Mouse (Mus musculus) common myeloid progenitor, adult 5-6 weeks (primary cell): Measurements from ENCODE around the gene Rbm28. TPM values are rescaled to one million over a fixed set of nuclear protein-coding genes. Genes with fewer than 3 reads are reported as not detected.

Source experiments
- ATAC-seq: replicated peaks from 2 replicates; pipeline ENCODE4 v1.8.0; 2016; ENCODE audit warnings: low read depth, mild to moderate bottlenecking, moderate TSS enrichment, inconsistent platforms; ENCODE audit not compliant: poor library complexity, severe bottlenecking
- total RNA-seq: library from RNA; stranded (forward); fragments of 200-1000, 187-1606 nt; gene quantifications from 2 replicates; pipeline ENCODE4 v1.2.3, GENCODE M21; 2017

Gene Rbm28
- total RNA-seq, 1 experiment from 2014 or later: 64.1 TPM

DNA sequence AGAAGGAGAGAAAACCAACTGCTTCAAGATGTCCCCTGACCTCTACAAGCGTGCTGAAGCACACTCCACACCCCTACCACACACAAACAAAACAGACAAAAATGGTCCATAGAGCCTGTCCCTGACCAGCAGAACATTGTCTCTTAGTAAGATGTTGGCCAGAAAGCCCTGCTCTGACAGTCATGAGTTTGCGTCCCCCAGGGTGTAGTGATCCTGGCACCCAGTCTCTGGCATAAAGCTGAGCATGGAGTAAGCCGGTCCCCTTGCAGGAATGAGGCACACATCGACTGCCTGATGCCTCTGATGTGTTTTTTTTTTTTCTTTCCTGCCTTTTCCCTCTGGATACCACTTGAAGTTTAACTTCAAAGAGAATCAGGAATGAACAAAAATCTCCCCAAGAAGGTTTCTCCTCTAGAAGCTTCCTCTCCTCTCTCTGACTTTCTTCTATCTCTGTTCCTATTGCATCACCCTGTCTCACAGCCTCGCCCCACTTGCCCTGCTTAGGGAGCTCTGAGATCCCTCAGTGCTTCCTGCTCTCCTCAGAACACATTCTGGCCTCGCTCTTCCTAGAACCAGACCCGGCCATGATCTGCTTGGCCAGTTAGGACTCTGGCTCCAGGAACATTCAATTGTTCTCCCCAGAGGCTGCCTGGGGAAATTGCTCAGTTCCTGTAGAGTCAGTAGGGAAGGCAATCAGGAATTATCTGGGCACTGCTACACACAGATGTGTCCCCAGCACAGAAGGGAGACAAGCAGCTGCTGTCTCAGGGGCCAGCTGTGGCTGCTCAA is 76.7 kb downstream of the Rbm28 start:
- ATAC-seq: no peak

DNA sequence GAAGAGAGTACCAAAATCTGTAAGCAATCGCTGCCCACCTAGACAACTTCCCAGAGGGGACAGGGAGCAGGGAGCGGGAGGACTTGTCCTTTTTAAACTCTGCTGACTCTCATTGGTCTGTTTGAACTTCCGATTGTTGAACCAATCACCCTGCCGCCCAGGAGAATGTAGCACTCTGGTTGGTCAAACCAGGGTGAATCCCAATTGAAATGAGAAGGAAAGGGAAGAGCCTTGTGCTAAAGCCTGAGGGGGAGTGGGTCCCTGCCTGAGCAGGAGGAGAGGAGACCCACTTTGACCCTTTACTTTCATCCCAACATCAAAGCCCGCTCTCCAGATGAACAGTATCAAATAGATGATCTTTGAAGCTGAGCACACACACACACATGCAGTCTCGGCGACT is 80.4 kb downstream of the Rbm28 start:
- no peak for ATAC-seq

DNA sequence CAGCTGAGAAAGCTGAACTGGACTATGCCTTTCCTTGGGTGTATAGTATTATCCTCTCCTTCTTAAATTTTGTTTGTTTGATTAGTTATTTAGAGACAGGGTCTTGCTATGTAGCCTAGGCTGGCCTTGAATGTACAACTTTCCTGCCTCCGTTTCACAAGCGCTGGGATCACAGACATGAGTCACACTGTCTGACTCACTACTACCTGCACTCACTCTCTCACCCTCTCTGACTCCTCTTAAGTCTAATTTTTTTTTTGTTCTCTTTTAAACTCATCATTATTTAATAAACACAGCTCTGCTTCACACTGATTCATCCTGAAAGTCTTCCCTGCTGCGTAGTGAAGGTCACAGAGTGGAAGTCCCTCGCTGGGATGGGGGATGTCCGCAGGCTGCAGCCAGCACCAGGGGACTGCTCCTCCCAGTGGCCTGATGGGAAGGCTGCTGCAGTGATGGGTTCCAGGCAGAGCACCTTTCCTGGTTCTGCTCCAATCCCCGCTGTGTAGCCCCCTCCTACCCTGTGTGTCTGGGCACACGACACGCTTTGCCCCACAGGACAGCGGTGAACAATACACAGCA is 81.9 kb downstream of the Rbm28 start:
- ATAC-seq: no peak

DNA sequence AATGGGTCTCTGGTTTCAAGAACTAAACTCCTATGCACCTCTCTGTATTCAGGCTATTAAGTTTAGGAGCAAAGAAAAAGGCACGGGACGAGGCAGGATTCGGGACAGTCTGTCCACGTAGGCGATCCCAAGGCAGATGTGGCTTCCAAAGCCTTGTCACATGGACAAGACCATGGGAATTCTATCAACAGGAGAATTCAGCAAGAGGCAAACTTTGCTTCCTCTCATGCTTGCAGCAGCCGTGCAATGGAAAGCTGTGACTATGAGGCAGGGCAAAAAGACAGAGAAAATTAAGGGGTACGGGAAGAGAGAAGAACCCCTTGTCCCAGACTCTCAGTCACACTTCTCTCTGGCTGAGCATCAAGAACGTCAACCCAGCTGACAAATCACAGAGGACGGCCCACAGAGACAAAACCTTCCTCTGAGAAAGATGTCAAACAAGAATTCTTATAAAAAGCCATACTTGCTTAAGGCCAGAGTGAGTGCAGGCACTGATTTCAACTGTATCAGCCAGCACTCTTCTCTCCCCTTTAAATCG is 82.9 kb downstream of the Rbm28 start:
- no peak for ATAC-seq

DNA sequence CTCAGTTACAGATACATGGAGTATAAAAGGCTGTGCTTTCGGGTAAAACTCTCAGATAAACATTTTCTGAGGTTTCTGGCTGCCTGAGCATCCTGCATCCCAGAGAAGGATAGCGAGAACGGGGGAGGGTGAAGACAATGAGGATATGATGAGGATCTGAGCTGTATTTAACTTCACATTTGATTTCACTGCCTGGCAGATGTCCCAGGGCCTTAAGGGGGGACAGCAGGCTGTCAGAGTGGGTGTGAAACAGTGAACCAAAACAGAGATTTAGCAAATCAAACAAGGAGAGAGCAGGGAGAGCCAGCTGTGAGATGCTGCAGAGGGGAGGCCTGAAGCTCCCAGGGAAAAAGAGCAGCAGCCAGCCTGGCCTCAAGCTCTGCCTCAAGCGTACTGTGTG is 85.5 kb downstream of the Rbm28 start:
- ATAC-seq: no peak

DNA sequence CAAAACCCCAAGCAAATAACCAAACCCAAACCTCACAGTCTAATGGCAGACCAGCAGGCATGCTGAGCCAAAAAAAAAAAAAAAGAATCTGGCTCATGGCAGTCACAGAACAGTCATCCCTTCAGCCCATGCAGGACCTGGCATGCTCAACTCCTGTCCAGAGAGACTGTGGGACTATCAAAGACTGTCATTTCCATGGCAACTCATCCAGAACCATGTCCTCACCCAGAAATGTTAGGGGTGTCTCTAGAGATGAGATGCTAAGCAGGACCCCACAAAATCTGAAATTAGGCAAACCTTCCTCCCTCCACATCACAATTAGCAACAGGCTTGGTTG is 90.7 kb downstream of the Rbm28 start:
- ATAC-seq: no peak

Other genes with a start within 250 kb of the Rbm28 start
- gene Lep, start 104.8 kb downstream of the Rbm28 start, total RNA-seq: not detected in 2 replicates
- not detected in 2 replicates for gene Prrt4, start 14.6 kb upstream of the Rbm28 start, total RNA-seq
- 22.7 and 54.2 TPM in 2 replicates for gene Impdh1, start 51.4 kb upstream of the Rbm28 start, total RNA-seq
- 13.0 and 15.4 TPM in 2 replicates for gene Hilpda, start 107.5 kb upstream of the Rbm28 start, total RNA-seq
- gene Fam71f2, start 114.6 kb upstream of the Rbm28 start, total RNA-seq: not detected in 2 replicates
- not detected in 2 replicates for gene Fam71f1, start 154.1 kb upstream of the Rbm28 start, total RNA-seq
- 138 and 159 TPM in 2 replicates for gene Calu, start 183.1 kb upstream of the Rbm28 start, total RNA-seq
- not detected in 2 replicates for gene Opn1sw, start 223.5 kb upstream of the Rbm28 start, total RNA-seq
- not detected in 2 replicates for gene Ccdc136, start 231.3 kb upstream of the Rbm28 start, total RNA-seq